Mouse (Mus musculus) brown adipose tissue, adult 24 weeks (tissue): ENCODE results near the gene Mthfsl. TPM values are rescaled to one million over a fixed set of nuclear protein-coding genes. Genes with fewer than 3 reads are reported as not detected.
"Not testable (repeated sequence)": the region's sequence is repeated elsewhere in the genome, so short reads cannot be mapped to it uniquely, and the experiment has no call there.

Source experiments
- H3K27ac ChIP-seq: fragments of 200-500 bp; replicated peaks from 2 replicates; pipeline ENCODE4 v1.5.1; 2012; ENCODE audit warnings: low read depth, mild to moderate bottlenecking, low read length
- H3K4me1 ChIP-seq: fragments of 200-500 bp; 2 replicates; pipeline ENCODE4 v1.6.1; 2012; ENCODE audit warnings: low read length, mixed read lengths; ENCODE audit not compliant: control insufficient read depth, insufficient read depth, insufficient read length
- H3K4me3 ChIP-seq: fragments of 200-500 bp; 2 replicates; pipeline ENCODE4 v1.5.1; 2012; ENCODE audit warnings: low read depth, mild to moderate bottlenecking, low read length, moderate library complexity; ENCODE audit not compliant: insufficient read depth
- polyA plus RNA-seq: library from polyadenylated mRNA; stranded (reverse); fragments of >200 nt; gene quantifications from 2 replicates; pipeline ENCODE4 v1.2.4, GENCODE M21; 2012; ENCODE audit not compliant: missing spikeins, insufficient read depth, insufficient read length

Mthfsl gene
- polyA plus RNA-seq, 1 experiment, result 58.7 TPM

DNA sequence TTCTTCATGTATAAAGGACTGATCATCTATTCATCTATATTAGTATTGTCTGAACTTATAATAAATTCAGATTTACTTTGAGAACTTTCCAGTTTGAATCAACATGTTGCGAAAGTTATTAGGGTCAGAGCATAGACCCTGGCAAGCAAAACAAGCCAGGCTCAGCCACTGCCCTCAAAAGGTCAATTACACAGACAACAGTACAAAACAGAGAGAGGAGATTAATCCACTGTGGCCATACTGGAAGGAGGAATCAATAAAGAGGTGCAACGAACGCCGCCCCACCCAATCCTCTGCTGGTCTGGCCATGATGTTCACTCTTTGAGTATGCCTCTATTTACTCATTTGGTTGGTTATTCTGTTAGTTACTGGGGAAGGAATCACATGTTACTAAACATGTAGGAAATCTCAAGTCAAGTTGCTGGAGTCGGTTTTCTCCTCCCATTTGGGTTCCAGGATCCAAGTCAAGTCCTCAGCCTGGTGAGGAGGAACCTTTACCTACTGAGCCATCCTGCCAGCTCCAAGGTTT lies 9.1 kb downstream of the Mthfsl start:
- H3K4me1 ChIP-seq, H3K27ac ChIP-seq, H3K4me3 ChIP-seq: not testable (repeated sequence)

DNA sequence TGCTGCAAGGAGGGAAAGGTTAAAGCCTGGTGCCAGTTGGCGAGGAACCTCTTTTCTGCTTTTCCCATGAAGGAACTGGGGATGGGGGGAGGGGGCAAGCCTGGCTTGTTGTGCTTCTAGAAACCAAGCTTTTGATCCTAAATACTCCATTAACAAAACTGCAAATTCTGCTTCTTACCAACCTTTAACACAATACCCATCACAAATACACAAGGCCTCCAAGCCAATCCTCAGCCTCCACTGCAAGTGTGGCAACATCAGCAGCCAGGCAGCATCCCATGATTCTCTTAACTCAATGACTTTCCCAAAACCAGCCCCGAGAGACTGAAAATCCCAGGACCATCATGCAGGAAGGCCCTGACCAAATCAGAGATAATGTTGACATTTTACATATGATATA lies 9.7 kb downstream of the Mthfsl start:
- not testable (repeated sequence) for H3K4me1 ChIP-seq, H3K4me3 ChIP-seq, H3K27ac ChIP-seq

DNA sequence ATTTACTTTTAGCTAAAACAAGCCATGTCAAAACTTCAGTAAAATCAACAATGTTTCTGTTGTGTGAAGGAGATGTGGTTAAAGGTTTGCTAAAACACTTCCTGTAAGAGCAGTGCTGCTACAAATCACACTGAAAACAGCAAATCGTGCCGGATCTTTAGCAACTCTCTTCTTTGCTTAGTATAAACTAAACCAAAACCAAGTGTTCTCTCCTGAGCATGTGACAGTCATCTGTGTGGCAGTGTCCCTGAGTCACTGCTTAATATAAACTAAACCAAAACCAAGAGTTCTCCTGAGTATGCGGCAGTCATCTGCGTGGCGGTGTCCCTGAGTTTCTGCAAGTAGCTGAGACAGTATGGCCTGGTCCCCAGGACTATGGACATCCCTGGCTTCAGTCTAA lies 10.3 kb downstream of the Mthfsl start:
- H3K4me3 ChIP-seq, H3K4me1 ChIP-seq, H3K27ac ChIP-seq: not testable (repeated sequence)

DNA sequence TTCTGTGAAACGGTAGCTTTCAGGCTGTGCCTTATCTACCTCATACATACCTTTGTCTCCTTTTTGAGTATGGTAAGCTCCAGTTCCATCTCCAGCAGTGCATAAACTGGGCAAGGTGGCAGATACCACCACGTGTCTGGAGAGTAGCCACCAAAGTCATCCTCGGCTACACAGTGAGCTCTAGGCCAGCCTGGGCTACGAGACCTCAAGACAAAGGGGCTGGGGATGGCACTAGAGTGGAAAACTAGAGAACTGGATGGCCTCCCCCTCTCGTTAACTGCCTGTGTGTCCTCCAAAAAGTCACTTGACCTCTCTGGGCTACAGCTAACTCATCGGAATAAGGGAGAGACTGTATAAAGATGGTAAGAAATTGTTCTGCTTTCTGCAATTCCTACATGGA lies 10.8 kb downstream of the Mthfsl start:
- Histone ChIP-seq H3K27ac (no peak overlapping the region), H3K4me1 (peaks cover 3% of the 10 kb centered on the region; the same call in 1 of the 2 replicates), H3K4me3 (no peak overlapping the region)

DNA sequence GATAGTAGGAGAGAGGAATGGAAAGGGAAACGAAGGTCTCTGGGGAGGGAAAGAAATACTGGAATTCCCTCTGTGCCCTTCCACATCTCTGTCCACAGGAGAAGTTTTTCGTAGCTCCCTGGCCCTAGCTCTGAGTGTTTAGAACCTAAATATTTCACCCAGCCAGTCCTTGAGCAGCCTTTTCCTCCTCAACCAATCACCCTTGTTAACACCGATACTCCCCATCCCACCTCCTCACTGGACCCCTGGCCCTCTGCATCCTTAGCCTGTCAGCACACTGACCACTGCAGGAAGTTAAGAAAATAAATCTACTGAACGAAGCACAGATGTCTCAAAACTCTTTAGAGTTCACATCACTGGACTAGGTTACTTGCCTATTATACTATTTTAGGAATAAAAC lies 13.4 kb downstream of the Mthfsl start:
- H3K27ac ChIP-seq, result no peak overlapping the region
- H3K4me1 ChIP-seq, result peaks cover 3% of the 10 kb centered on the region; the same call in 1 of the 2 replicates
- no peak overlapping the region for H3K4me3 ChIP-seq

DNA sequence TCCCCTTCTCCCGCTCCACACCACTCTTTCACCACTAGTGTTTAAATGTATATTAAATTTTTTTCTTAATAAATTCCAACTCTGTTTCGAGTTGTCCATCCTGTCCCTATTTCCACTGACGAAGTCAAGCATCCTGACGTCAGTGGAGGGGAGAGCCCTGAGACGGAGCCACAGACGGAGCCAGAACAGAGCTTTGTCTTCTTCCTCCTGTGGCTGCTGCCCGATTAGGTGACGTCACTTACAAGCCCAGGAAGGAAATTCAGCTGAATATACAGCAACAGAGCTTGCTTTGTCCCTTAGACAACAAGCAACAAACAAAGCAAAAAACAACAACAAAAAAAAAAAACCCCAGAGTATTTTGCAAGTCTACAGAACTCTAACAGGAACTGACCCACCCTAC lies 14.9 kb downstream of the Mthfsl start:
- not testable (repeated sequence) for H3K27ac ChIP-seq, H3K4me1 ChIP-seq, H3K4me3 ChIP-seq

DNA sequence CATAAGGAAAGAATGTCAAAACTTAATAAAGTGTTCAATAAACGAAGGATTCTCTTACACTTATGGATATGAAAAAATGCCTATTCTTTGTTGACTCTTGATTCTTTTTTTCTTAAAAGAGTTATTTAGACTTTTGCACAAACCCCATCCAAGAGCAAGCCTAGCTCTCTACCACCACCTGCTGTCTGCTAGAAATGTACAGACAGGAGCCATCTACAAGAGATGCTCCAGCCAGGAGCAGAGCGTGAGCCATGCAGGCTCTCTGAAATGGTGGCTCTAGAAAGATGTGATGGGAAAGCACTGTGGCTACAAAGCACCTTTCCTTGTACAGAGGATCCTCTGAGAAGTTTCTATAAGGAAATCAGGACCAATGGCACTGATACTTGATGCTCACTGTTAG lies 21.4 kb downstream of the Mthfsl start:
- not testable (repeated sequence) for H3K4me1 ChIP-seq, H3K4me3 ChIP-seq, H3K27ac ChIP-seq

DNA sequence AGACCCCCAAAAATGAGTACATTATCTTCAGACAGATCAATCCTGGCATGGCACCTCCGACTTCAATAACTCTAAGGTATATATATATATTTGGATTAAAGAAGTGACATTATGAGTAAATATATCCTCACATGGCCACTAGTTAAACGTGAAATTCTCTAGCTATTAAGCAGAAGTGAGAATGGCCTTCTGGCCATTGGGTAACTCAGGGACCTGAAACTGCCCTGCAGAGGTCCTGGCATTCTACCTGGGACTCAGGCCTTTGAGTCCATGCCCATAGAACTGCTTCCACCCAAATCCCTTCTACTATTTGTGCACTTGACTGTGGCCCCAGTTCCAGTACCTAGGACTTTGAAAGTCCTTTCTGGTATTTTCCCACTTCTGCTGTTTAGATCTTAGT lies 28.8 kb downstream of the Mthfsl start:
- not testable (repeated sequence) for H3K27ac ChIP-seq, H3K4me1 ChIP-seq

DNA sequence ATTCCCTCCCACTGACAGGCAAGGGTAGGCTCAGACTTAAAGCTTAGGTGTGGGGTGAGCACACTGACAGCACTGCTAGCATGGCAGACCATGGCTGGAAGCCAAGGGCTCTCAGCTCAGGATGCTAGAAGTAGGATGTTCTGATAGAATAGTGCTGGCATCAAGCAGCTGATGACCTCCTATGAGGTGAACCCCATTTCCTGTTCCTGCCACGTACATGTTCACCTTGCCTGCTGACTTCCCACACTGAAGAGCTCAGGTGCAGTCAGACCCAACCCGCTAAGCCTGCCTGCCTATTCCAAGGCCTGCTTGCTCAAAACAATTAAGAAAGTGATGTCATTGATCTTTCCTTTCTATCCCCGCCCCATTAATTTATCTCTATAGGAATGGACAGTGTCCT lies 30.6 kb downstream of the Mthfsl start:
- not testable (repeated sequence) for H3K4me1 ChIP-seq, H3K27ac ChIP-seq, H3K4me3 ChIP-seq

More for the DNA sequence above, 28.8 kb downstream of the Mthfsl start:
- not testable (repeated sequence) for H3K4me3 ChIP-seq

DNA sequence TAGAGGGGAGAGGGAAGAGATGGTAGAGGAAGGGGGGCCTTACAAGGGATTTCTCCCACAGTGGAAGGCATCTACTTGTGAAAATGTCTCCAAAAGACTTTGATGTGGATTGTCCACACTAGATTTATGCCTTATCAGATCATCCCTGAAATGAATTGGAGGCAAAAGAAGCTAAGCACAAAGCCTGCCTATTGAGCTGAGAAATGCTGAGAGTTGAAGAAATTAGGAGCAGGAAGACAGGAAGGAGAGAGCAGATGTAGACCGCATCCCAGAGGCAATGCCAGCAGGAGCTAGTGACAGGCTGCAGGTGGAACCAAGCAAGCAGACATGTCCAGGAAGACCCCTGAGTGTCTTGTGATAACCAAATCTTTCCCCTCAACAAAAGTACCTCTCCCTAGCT lies 33.4 kb downstream of the Mthfsl start:
- H3K4me1 ChIP-seq, H3K27ac ChIP-seq, H3K4me3 ChIP-seq: not testable (repeated sequence)

DNA sequence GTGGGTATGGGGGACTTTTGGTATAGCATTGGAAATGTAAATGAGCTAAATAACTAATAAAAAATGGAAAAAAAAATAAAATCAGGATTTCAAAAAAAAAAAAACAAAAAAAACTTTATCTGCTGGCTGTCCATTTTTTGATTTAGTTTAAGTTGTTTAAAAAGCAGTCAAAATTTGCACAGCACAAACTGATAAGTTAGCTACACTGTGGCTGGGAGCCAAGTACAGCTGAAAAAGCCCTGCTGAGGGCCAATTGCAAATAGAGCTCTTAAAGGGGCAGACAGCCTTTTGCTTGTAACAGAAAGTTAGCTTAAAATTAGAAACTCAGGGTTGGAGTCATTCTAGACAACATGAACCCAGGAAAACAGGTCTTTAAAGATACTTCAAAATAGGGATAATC lies 61.8 kb downstream of the Mthfsl start:
- not testable (repeated sequence) for H3K4me1 ChIP-seq, H3K4me3 ChIP-seq, H3K27ac ChIP-seq

DNA sequence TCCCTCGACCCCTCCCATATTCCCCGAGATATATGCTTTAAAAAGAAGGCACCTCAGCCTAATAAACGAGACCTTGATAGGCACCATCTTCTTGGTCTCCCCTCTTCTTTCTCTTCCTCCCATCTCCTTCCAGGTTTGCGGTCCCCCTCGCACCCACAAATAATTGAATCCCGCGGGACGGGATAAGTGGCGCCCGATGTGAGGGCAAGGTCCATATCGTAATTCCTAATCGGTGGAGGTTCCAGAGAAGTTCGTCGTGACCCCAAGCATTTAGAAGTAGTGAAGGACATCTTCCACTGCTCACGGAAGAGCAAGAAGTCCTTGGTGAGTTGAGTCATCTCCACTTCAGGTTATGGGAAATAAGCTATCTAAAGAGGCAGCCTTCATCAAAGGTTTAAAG lies 69.4 kb downstream of the Mthfsl start:
- not testable (repeated sequence) for H3K27ac ChIP-seq, H3K4me1 ChIP-seq, H3K4me3 ChIP-seq

Other genes starting within 250 kb of the Mthfsl start
- 85.1 and 101 TPM in 2 replicates for gene Syncrip, start 237.7 kb downstream of the Mthfsl start, polyA plus RNA-seq
- 3.9 and 5.0 TPM in 2 replicates for gene Zfp949, start 172.3 kb downstream of the Mthfsl start, polyA plus RNA-seq
- gene Trim43a, start 139.4 kb downstream of the Mthfsl start, polyA plus RNA-seq, result not detected in 2 replicates
- 2.9 TPM in 1 of 2 replicates, not detected in the other for gene Bcl2a1d, start 11.6 kb upstream of the Mthfsl start, polyA plus RNA-seq
- gene Trim43c, start 118.9 kb upstream of the Mthfsl start, polyA plus RNA-seq, result not detected in 2 replicates
- gene Bcl2a1a, start 236.6 kb upstream of the Mthfsl start, polyA plus RNA-seq, result not detected in 2 replicates